Mouse (Mus musculus): ENCODE data around the gene Zyx. TPM values are rescaled to one million over a fixed set of nuclear protein-coding genes. Genes with fewer than 3 reads are reported as not detected.
A peak's percentile ranks its signal among the peaks of the same experiment; 100 is the strongest.

Gene Zyx
- total RNA-seq, 2 experiments from 2014 or later = 115 to 138 TPM

GRCm38 (mm10) chr6:42364066-42364465, 14.6 kb downstream of the Zyx start:
- no peak for DNase-seq (ENCODE audit: low spot score in 2 of 2)

DNA sequence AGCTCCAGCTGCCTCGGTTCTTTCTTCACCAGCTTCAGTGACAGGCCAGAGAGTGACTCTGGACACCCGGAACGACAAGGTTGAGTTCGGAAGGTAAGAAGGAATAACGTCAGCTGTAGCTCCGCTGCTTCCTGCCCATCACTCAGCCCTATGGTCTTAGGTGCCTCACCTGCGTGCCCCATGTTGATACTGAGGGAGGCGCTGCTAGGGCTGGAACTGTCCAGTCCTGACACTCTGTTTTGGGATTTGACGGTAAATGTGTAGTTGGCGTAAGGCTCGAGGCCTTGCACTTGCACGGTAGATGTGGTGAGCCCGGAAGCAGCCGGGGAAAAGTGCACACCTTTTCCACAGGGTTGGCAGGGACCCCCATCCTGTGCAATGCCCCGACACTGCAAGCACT, 15.2 kb downstream of the Zyx start:
- no peak for DNase-seq (ENCODE audit: low spot score in 2 of 2)

- DNase-seq (ENCODE audit: low spot score in 2 of 2) = no peak
Measured at GRCm38 (mm10) chr6:42365215-42365614, 15.8 kb downstream of the Zyx start.

DNA sequence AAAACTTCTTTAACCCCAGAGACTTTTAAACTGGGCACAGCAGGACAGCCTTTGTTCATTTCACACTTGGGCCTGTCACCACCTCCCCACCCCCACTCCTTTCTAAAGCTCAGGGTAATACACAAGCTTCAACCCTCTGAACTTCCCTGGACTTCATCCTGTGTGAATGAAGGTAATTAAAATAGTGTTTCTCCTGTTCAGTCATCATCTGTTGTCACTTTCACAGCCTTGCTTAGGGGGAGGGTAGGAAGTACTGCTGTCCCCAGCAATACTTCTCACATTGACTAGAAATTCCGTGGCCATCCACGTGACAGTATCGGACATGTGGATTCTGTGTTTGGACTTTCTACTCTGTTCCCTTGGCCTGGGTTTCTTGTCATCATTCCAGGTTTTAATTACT, 20.4 kb downstream of the Zyx start:
- no peak for DNase-seq (ENCODE audit: low spot score in 2 of 2)

DNA sequence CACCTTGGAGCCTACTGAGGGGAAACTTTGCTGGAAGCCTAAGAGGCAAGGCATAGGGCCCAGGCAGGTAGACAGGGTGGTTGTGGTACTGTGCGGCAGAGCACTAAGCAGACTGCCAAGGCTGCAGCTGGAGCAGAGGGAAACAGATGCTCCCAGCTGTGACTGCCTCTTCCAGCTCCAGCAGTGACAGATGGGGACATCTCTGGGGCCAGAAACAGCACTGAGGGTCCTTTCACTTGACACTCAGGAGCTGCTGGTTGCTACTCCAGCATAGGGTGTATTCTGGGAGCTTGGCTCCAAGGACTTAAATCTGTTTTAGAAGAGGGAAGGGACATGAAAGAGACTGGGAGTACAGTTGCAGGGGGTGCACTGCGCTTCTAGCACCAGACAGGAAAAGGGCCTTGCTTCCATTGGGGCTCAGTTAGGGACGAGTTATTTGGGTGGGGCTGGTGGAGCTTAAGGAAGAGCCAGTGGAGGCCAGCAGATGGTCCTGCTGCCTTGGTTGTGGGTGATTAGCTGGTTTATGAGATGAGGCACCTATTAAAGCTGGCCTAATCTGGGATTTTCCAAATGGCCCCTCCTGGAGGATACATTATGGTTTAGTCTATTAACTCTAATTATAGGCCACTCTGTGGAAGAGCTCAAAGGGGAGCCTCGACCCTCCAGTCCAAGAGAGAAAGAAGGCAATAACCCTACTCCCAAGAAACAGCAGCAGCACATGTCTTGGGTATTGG, 21.4 kb downstream of the Zyx start:
- no peak for DNase-seq (ENCODE audit: low spot score in 2 of 2)

GRCm38 (mm10) chr6:42372001-42372400, 22.6 kb downstream of the Zyx start:
- DNase-seq (ENCODE audit: low spot score in 2 of 2) = no peak

GRCm38 (mm10) chr6:42372421-42372815, 23.0 kb downstream of the Zyx start:
- DNase-seq (ENCODE audit: low spot score in 2 of 2) = no peak

DNA sequence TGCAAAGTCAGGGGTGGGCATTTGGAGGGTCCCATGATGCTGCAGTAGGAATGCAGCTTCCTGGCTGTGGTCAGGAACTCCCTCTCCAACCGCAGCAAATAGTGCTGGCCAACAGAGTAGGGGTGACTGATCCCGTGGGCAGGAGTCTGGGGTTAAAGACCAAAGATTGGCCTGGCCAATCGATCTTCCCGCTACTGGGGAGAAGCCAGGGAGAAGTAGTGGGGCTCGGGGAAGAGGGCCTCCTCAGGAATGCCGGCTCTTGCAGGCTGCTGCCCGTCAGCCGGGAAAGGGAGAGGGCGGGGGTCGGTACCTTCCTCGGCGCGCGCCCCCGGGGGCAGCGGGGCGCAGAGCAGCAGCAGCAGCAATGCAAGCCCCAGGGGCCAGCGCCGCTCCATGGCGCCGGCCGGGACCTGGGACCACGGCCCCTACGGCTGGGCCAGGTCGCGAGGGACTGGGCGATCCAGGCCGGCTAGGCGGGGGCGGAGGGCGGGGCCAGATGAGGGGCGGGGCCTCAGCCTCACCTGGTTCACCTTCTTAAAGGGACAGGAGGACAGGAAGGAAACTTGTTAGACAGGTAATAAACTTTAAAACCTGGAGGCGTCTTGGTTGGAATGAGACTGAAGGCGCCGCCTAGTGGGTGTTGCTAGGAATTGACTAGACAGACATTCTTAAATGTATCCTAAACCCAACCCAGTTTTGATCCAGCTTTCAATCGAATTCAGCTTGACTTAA, 23.6 kb downstream of the Zyx start, which contains the start of gene Epha1:
Gene Epha1 (minus strand): TSS at position 453 of the 732 bp plus-strand sequence.
- DNase-seq (ENCODE audit: low spot score in 2 of 2) = peak in 1 of 2 experiments; percentile 71

DNA sequence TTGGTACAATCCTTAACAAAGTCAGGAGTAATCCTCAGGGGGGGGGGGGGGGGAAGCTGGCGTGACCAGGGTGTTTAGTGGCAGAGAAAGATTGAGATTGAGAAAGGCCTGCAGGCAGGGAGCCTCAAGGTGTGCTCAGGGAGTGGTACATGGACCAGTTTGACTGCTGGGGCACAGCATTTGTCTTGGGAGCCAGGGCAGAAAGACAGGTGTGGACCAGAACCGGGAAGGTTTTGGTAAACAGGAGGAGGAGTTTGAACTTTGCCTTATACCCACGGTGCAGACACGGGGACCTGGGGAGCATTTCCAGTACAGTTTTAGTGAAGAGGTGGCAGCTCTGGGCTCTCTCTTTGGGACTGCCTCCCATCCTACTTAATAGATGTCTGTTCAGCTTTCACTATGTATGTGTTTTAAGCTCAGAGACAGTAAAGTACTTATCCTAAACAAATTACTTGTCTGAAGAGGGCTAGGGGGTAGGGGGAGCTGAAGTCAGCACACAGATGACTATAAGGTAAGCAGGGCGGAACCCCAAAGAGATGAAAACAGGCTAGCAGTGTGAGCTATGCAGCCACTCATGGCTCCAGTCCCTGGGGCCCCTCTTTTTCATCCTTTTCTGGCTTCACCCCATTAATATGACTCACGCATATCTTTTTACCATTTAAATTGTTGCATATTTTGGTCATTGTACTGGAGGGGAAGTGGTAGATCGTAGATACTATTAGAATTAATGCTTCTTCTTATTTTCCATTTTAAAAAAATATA, 24.4 kb downstream of the Zyx start:
- DNase-seq (ENCODE audit: low spot score in 2 of 2) = no peak

DNA sequence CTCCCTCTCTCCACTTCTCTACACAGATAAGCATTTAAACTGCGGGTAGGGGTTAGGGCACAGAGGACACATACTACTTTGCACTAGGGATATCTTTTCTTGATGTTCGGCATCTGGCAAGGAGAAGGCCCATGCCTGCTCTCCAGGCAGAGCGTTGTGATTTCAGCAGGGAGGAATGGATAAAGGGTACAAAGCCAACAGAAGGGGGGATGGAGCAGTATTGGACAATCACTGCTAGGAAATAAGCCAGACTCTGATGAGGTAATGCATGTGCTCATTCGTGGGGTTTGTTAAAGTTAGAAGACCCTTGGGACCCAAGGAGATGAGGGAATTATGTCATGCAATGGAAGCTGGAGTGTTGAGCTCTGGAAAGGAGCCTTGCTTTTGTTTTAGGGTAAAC, 25.3 kb downstream of the Zyx start:
- no peak for DNase-seq (ENCODE audit: low spot score in 2 of 2)

DNA sequence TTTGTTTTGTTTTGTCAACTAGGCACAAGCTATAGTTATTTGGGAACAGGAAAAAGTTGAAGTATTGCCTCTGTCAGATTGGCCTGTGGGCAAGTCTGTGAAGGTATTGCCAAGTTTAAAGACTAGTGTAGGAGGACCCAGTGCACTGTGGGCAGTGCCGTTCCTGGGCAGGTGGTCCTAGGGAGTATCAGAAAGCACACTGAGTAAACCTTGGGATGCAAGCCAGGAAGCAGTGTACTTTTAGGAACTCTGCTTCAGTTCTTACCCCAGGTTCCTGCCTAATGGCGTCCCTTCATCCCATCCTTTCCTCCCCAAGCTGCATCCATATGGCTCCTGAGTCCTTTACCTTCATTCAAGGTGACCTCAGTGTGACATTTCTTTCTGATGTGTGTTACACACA, 25.7 kb downstream of the Zyx start:
- no peak for DNase-seq (ENCODE audit: low spot score in 2 of 2)

DNA sequence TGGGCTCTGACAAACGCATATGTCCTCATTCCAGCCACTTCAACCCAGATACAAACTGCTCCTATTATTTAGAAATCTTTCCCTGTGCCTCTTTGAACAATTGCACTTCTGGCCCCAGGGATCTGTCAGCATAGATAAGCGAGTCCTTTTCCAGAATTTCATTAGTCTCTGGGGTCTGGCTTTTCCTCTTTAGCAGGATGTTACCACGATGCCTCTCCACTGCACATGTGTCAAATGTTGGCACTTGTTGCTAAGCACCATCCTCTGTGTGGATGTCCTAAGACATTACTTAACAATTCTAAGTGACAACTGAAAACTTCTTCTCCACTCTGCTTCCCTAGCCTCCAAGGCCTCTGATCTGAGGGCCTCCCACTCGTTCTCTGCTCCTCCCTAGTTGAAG, 26.6 kb downstream of the Zyx start:
- no peak for DNase-seq (ENCODE audit: low spot score in 2 of 2)

- DNase-seq (ENCODE audit: low spot score in 2 of 2) = no peak
Measured at GRCm38 (mm10) chr6:42376504-42377019, 27.1 kb downstream of the Zyx start.

GRCm38 (mm10) chr6:42377280-42377679, 27.9 kb downstream of the Zyx start:
- DNase-seq (ENCODE audit: low spot score in 2 of 2) = no peak

DNA sequence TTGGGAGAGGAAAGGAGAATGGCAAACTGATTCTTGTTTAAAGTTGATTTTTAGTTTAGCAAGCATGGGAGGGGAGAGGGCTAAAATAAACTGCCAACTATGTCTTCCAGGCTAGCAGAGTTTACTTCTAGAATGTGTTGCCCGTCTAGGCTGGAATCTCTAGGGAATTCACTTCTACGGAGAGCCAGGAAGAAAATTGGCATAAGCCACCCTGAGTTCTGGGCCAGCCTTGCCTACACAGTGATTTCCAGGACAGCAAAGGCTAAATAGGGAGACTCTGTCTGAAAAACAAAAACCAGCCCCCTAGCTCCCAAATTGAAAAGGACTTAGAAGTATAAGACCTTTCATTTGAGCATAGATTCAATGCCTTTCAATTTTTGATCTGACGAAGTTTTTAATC, 30.1 kb downstream of the Zyx start:
- no peak for DNase-seq (ENCODE audit: low spot score in 2 of 2)

DNA sequence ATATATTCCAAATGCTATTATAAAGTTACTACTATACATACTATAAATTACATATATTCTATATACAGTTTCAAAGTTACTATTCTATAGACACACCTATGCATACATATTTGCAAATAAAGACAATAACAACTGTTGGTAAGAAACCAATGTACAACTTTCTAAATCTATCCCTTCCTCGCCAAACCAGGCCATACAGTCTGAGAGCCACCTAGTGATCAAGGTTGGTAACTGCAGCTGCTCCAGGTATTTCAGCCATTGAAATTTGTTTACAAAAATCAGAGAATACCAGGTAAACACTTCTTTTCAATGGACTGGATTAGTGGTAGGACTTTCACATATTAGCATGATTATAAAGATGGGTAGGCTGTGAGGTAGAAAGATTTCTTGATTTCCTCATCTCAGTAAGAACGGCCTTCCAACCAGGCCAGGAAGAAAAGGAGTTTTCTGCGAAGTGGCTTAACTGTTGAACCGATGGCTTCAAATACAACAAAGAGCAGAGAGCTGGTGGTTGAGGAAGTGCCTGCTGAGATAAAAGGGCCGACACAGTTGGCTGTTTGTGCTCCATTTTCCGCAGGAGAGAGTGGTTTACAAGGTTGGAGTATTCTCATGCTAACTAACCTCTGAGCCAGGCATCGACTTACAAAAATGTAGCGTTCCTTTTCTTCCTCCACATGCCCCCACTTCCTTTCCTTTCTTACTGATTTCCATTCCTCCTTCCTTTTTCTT, 31.1 kb downstream of the Zyx start:
- DNase-seq (ENCODE audit: low spot score in 2 of 2) = no peak

DNA sequence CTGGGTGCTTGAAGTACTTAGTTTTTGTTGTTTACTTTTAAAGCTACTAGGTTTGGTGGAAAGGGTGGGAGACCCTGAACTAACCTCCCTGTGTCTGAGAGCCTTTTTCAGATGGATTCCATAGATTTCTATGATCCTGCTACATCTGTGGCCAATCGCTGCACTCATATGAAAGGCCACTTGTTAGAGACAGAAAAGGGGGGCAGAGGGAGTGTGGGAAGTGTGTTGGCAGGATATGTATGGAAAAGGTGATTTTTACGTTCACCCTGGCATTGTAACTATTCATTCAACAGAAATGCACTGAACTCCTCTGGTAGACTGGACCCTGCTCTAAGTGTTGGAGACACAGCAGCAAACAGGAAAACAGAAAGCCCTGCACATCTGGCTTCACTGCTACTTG, 31.8 kb downstream of the Zyx start:
- no peak for DNase-seq (ENCODE audit: low spot score in 2 of 2)

- DNase-seq (ENCODE audit: low spot score in 2 of 2) = no peak
Measured at GRCm38 (mm10) chr6:42381916-42382381, 32.5 kb downstream of the Zyx start.

DNA sequence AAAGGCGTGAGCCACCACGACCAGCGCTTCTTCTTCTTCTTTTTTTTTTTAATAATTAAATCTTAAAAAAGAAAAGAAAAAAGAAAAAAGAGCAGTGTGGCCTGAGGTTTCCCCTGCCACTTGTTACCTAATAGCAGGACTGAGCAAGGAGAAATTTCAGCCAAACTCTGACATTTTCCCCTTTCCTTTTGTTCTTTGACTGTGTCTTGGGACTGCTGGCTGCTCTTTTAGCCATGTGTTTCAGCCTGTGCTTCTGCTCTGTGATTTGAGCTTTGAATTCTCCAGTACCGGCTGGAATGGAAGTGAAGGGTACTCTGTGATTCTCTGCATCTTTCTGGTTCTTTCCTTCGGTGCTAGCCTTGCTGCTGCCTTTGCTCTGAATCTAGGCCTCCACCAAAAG, 33.9 kb downstream of the Zyx start:
- no peak for DNase-seq (ENCODE audit: low spot score in 2 of 2)

DNA sequence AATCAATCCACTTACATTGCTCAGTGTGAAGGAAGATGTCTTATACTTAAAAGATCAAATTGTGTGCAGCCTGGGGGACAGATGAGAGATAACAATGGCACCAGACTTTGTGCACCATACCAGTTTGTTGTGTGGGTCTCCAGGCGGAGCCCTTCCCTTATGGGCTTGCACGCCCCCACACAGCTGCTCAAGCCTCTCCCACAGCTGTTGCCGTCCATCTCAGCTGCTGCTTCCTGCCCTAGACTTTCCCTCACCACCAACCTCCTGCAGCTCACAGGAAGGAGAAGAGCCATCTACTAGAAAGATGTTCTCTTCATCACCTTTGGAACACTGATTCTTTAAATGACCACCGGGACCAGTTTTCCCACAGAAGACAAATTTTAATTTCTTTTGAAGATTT, 36.2 kb downstream of the Zyx start:
- DNase-seq (ENCODE audit: low spot score in 2 of 2) = no peak

- no peak for DNase-seq (ENCODE audit: low spot score in 2 of 2)
Measured at GRCm38 (mm10) chr6:42391796-42392330, 42.4 kb downstream of the Zyx start.

All from adrenal gland, adult 18-20 months (tissue).